Mouse (Mus musculus) kidney, embryonic 16.5 days (tissue): ENCODE data around the gene Fbxo28. TPM values are rescaled to one million over a fixed set of nuclear protein-coding genes. Genes with fewer than 3 reads are reported as not detected.
A peak's percentile ranks its signal among the peaks of the same experiment; 100 is the strongest.
"Not testable (repeated sequence)": the region's sequence is repeated elsewhere in the genome, so short reads cannot be mapped to it uniquely, and the experiment has no call there.

ENCODE experiments used
- ATAC-seq: fragments of 200-750 bp; cut with Nextera tagmentation; 2 replicates; pipeline ENCODE4 v1.8.0; 2017; ENCODE audit warnings: moderate TSS enrichment; ENCODE audit not compliant: low FRiP score, low TSS enrichment
- H3K27ac ChIP-seq: fragments of 300-500 bp; sonication (generic); 2 replicates; pipeline ENCODE4 v1.5.1; 2014; ENCODE audit warnings: low read length
- H3K27me3 ChIP-seq: fragments of 300-500 bp; sonication (generic); 2 replicates; pipeline ENCODE4 v1.6.1; 2014; ENCODE audit warnings: low read length, control low read depth, mixed read lengths; ENCODE audit not compliant: insufficient read depth
- H3K36me3 ChIP-seq: fragments of 300-500 bp; sonication (generic); 2 replicates; pipeline ENCODE4 v1.6.1; 2014; ENCODE audit warnings: low read length, control low read depth, mixed read lengths; ENCODE audit not compliant: insufficient read depth
- H3K4me1 ChIP-seq: fragments of 300-500 bp; sonication (generic); 2 replicates; pipeline ENCODE4 v1.6.1; 2014; ENCODE audit warnings: low read length, control low read depth, mixed read lengths; ENCODE audit not compliant: insufficient read depth
- H3K4me2 ChIP-seq: fragments of 300-500 bp; sonication (generic); replicated peaks from 2 replicates; pipeline ENCODE4 v1.6.1; 2014; ENCODE audit warnings: low read depth, low read length
- H3K4me3 ChIP-seq: fragments of 300-500 bp; sonication (generic); 2 replicates; pipeline ENCODE4 v1.5.1; 2014; ENCODE audit warnings: mild to moderate bottlenecking, low read length
- H3K9ac ChIP-seq: fragments of 300-500 bp; sonication (generic); replicated peaks from 2 replicates; pipeline ENCODE4 v1.6.1; 2014; ENCODE audit warnings: low read length
- H3K9me3 ChIP-seq: fragments of 300-500 bp; sonication (generic); 2 replicates; pipeline ENCODE4 v1.6.1; 2016; ENCODE audit warnings: low read length, control low read depth
- WGBS: fragments of 180-500 bp; shearing (Covaris S2); extraction: QIAGEN DNeasy Blood & Tissue Kit; methylation state at CpG from one replicate; pipeline ENCODE4 v1.1.7; 2014; 5-methylcytosine and 5-hydroxymethylcytosine counted together
- polyA plus RNA-seq: library from polyadenylated mRNA; unstranded; fragments of >200 nt; fragmentation: Nextera tagmentation; extraction: Ambion mirVana; gene quantifications from 2 replicates; pipeline ENCODE4 v1.2.1, GENCODE M21; 2015

The Fbxo28 gene
- polyA plus RNA-seq, 1 experiment from 2014 or later = 18.3 TPM

GRCm38 (mm10) chr1:182296816-182297215, 44.6 kb downstream of the Fbxo28 start:
- no peaks in the 10 kb centered on the region for H3K9me3 ChIP-seq
- no peak overlapping the region for H3K9ac ChIP-seq
- no peak overlapping the region for H3K4me3 ChIP-seq
- no peak overlapping the region for H3K4me2 ChIP-seq
- no peaks in the 10 kb centered on the region for H3K36me3 ChIP-seq
- H3K27ac ChIP-seq = no peak overlapping the region
- H3K4me1 ChIP-seq = no peaks in the 10 kb centered on the region
- WGBS = 87% methylated on average over 6 of the region's 6 CpGs
- H3K27me3 ChIP-seq = no peaks in the 10 kb centered on the region
- ATAC-seq = no peak

GRCm38 (mm10) chr1:182296141-182296540, 45.3 kb downstream of the Fbxo28 start:
- Histone ChIP-seq H3K9ac (no peak overlapping the region), H3K27me3 (no peaks in the 10 kb centered on the region), H3K36me3 (no peaks in the 10 kb centered on the region), H3K4me2 (no peak overlapping the region), H3K9me3 (no peaks in the 10 kb centered on the region), H3K4me3 (no peak overlapping the region), H3K27ac (no peak overlapping the region), H3K4me1 (no peaks in the 10 kb centered on the region)
- WGBS = 91% methylated on average over 6 of the region's 6 CpGs
- no peak for ATAC-seq

GRCm38 (mm10) chr1:182292291-182292690, 49.1 kb downstream of the Fbxo28 start:
- H3K9me3 ChIP-seq = no peaks in the 10 kb centered on the region
- H3K4me3 ChIP-seq = no peak overlapping the region
- no peak overlapping the region for H3K27ac ChIP-seq
- H3K9ac ChIP-seq = no peak overlapping the region
- H3K36me3 ChIP-seq = no peaks in the 10 kb centered on the region
- H3K4me1 ChIP-seq = no peaks in the 10 kb centered on the region
- no peak overlapping the region for H3K4me2 ChIP-seq
- peak; percentile 49; the same call in 1 of the 2 replicates for ATAC-seq
- no peaks in the 10 kb centered on the region for H3K27me3 ChIP-seq
- 30% methylated on average over 4 of the region's 4 CpGs for WGBS

GRCm38 (mm10) chr1:182290741-182291140, 50.7 kb downstream of the Fbxo28 start:
- 91% methylated on average over 3 of the region's 3 CpGs for WGBS
- not testable (repeated sequence) for H3K27me3 ChIP-seq, ATAC-seq

GRCm38 (mm10) chr1:182289781-182290180, 51.6 kb downstream of the Fbxo28 start:
- Histone ChIP-seq H3K4me3 (no peak overlapping the region), H3K9me3 (no peaks in the 10 kb centered on the region), H3K36me3 (no peaks in the 10 kb centered on the region), H3K9ac (no peak overlapping the region), H3K27me3 (no peaks in the 10 kb centered on the region), H3K4me2 (no peak overlapping the region), H3K4me1 (no peaks in the 10 kb centered on the region), H3K27ac (no peak overlapping the region)
- no peak for ATAC-seq
- 44% methylated on average over 2 of the region's 2 CpGs for WGBS

More at GRCm38 (mm10) chr1:182290741-182291140, 50.7 kb downstream of the Fbxo28 start:
- not testable (repeated sequence) for H3K9me3 ChIP-seq, H3K27ac ChIP-seq, H3K4me3 ChIP-seq, H3K4me1 ChIP-seq, H3K9ac ChIP-seq, H3K36me3 ChIP-seq, H3K4me2 ChIP-seq

- H3K4me3 ChIP-seq = no peak overlapping the region
- H3K9ac ChIP-seq = no peak overlapping the region
- WGBS = 87% methylated on average over 2 of the region's 2 CpGs
- no peaks in the 10 kb centered on the region for H3K9me3 ChIP-seq
- H3K27me3 ChIP-seq = no peaks in the 10 kb centered on the region
- no peak overlapping the region for H3K27ac ChIP-seq
- no peak overlapping the region for H3K4me2 ChIP-seq
- H3K36me3 ChIP-seq = no peaks in the 10 kb centered on the region
- peaks cover under 1% of the 10 kb centered on the region; the same call in 1 of the 2 replicates for H3K4me1 ChIP-seq
- no peak for ATAC-seq
Measured at GRCm38 (mm10) chr1:182288601-182289000, 52.8 kb downstream of the Fbxo28 start.

GRCm38 (mm10) chr1:182287781-182288180, 53.6 kb downstream of the Fbxo28 start:
- ATAC-seq = peak; percentile 63; the same call in 1 of the 2 replicates
- Histone ChIP-seq H3K4me1 (peaks cover 8% of the 10 kb centered on the region), H3K9ac (no peak overlapping the region), H3K9me3 (no peaks in the 10 kb centered on the region), H3K4me2 (no peak overlapping the region), H3K27me3 (no peaks in the 10 kb centered on the region), H3K4me3 (no peak overlapping the region), H3K27ac (peak overlapping the region; percentile 36; the same call in 1 of the 2 replicates), H3K36me3 (no peaks in the 10 kb centered on the region)
- WGBS = 59% methylated on average over 7 of the region's 7 CpGs

- Histone ChIP-seq H3K36me3 (no peaks in the 10 kb centered on the region), H3K4me1 (peaks cover 26% of the 10 kb centered on the region), H3K4me3 (no peak overlapping the region), H3K27ac (no peak overlapping the region), H3K4me2 (no peak overlapping the region), H3K27me3 (no peaks in the 10 kb centered on the region), H3K9me3 (no peaks in the 10 kb centered on the region), H3K9ac (no peak overlapping the region)
- no peak for ATAC-seq
- 92% methylated on average over 2 of the region's 2 CpGs for WGBS
Measured at GRCm38 (mm10) chr1:182284795-182285194, 56.6 kb downstream of the Fbxo28 start.

- H3K4me3 ChIP-seq = peak overlapping the region; percentile 66
- H3K27ac ChIP-seq = peak overlapping the region; percentile 67; the same call in 1 of the 2 replicates
- peaks cover 12% of the 10 kb centered on the region for H3K36me3 ChIP-seq
- H3K9me3 ChIP-seq = no peaks in the 10 kb centered on the region
- WGBS = 35% methylated on average over 7 of the region's 7 CpGs
- H3K9ac ChIP-seq = no peak overlapping the region
- peak overlapping the region; percentile 58 for H3K4me2 ChIP-seq
- H3K4me1 ChIP-seq = peaks cover 26% of the 10 kb centered on the region
- no peak for ATAC-seq
- no peaks in the 10 kb centered on the region for H3K27me3 ChIP-seq
Measured at GRCm38 (mm10) chr1:182283231-182283630, 58.2 kb downstream of the Fbxo28 start.

GRCm38 (mm10) chr1:182282091-182283075, 59.0 kb downstream of the Fbxo28 start, which contains the start of gene Degs1:
Gene Degs1, minus strand, starts transcription at chr1:182282804.
- Histone ChIP-seq H3K27ac (peak within 1 kb of the TSS; percentile 89), H3K9ac (peak within 1 kb of the TSS; percentile 89), H3K36me3 (peaks cover 20% of the 10 kb centered on the region), H3K4me3 (peak within 1 kb of the TSS; percentile 66), H3K9me3 (no peaks in the 10 kb centered on the region), H3K4me2 (peak within 1 kb of the TSS; percentile 58), H3K4me1 (peaks cover 26% of the 10 kb centered on the region), H3K27me3 (no peaks in the 10 kb centered on the region)
- ATAC-seq = peak; percentile 95
- WGBS = under 1% methylated on average over 89 of the region's 94 CpGs
